19 mouse cellular contexts compared by ENCODE assay signal in genomic region chr7:65031741-65032140, GRCm38 (mm10).
"Had no signal": no experiment of that assay in that cellular context is flagged by ENCODE, and none has a peak within 500 bp of the region (broad histone marks: within the 10 kb centered on the region; RNA-seq: fewer than 3 reads in every experiment).

No protein-coding gene starts in this region.

- H3K4me2 ChIP-seq: limb, embryonic 13.5 days; liver, embryonic 12.5 days; liver, embryonic 15.5 days; lung, embryonic 15.5 days; midbrain, embryonic 11.5 days; stomach, embryonic 15.5 days had no signal

- ATAC-seq: liver, embryonic 12.5 days had no signal

- H3K36me3 ChIP-seq: limb, embryonic 10.5 days; limb, embryonic 13.5 days; liver, embryonic 12.5 days; liver, embryonic 15.5 days; lung, embryonic 15.5 days; stomach, embryonic 15.5 days had no signal

- DNase-seq: kidney, postnatal 25 days; layer of hippocampus, adult 9-11 months; liver; lung, adult 18-20 months; lung, postnatal 10 days; lung, postnatal 4 days; midbrain, embryonic 14.5 days; right cerebral cortex, postnatal 25 days; spleen, adult 18-20 months; thymus, postnatal 25 days had no signal

- H3K9me3 ChIP-seq: limb, embryonic 10.5 days; limb, embryonic 13.5 days; liver, embryonic 12.5 days; liver, embryonic 15.5 days; lung, embryonic 15.5 days; stomach, embryonic 15.5 days had no signal

- H3K27me3 ChIP-seq: limb, embryonic 13.5 days; liver, embryonic 12.5 days; liver, embryonic 15.5 days; lung, embryonic 15.5 days; stomach, embryonic 15.5 days had no signal

- H3K27ac ChIP-seq: kidney, postnatal 0 days; layer of hippocampus, adult 2 months; limb, embryonic 10.5 days; limb, embryonic 13.5 days; liver, embryonic 12.5 days; liver, embryonic 15.5 days; lung, embryonic 15.5 days; stomach, embryonic 15.5 days had no signal

- H3K4me1 ChIP-seq: limb, embryonic 10.5 days; limb, embryonic 13.5 days; liver, embryonic 12.5 days; liver, embryonic 15.5 days; lung, embryonic 15.5 days; stomach, embryonic 15.5 days had no signal

- H3K4me3 ChIP-seq: layer of hippocampus, adult 2 months; limb, embryonic 10.5 days; limb, embryonic 13.5 days; liver, embryonic 12.5 days; liver, embryonic 15.5 days; lung, embryonic 15.5 days; stomach, embryonic 15.5 days had no signal

- H3K9ac ChIP-seq: limb, embryonic 13.5 days; liver, embryonic 12.5 days; liver, embryonic 15.5 days; lung, embryonic 15.5 days; stomach, embryonic 15.5 days had no signal
